Mouse (Mus musculus) testis, adult 2 months (tissue): Measurements from ENCODE around the gene Pbxip1.

Experiments
- CTCF ChIP-seq: fragments of 200-500 bp; IDR thresholded peaks from 2 replicates; pipeline ENCODE4 v1.5.1; 2012; ENCODE audit warnings: low read depth, mild to moderate bottlenecking, inconsistent platforms, low read length, moderate library complexity; ENCODE audit not compliant: control insufficient read depth, insufficient read depth, insufficient replicate concordance
- POLR2A ChIP-seq: fragments of 200-500 bp; IDR thresholded peaks from 2 replicates; pipeline ENCODE4 v1.6.1; 2012; ENCODE audit warnings: low read depth, mild to moderate bottlenecking, inconsistent platforms, low read length, moderate library complexity; ENCODE audit not compliant: control insufficient read depth

DNA sequence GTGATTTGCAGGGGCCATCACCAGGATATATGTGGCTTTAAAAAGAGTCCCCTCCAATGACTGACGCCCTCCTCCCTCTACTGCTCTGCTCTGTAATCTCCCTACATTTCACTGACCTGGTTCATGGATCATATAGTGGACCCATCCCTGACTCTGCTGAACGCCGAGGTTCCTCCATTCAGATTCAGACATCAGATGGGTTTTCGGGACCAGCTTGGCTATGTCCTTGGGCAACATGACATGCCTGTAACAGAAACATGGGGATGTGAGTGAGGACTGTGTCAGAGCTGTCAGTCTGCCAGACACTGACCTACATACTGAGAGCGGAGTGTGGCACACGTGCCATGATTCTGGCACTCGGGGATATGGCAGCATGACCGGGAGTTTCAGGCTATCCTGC, 20.3 kb upstream of the Pbxip1 start:
- TF ChIP-seq CTCF (no peak), POLR2A (no peak)
